Mouse (Mus musculus): ENCODE data around the gene Cd2.

GRCm38 (mm10) chr3:101274794-101275193 lies 12.9 kb downstream of the Cd2 start:
- TF ChIP-seq POLR2A (IDR thresholded peaks at IDR 0.05; ENCODE audit: control insufficient read depth in 1 of 2, insufficient read depth in 1 of 2, low read depth in 1 of 2, low read length in 2 of 2, poor library complexity in 1 of 2) (no peak), JUND (IDR thresholded peaks at IDR 0.05; ENCODE audit: low read depth, low read length) (no peak), CTCF (IDR thresholded peaks at IDR 0.05 in 2 of 3, conservative IDR thresholded peaks at IDR 0.05 in 1 of 3; ENCODE audit: control insufficient read depth in 1 of 3, insufficient read depth in 1 of 3, low read depth in 2 of 3, low read length in 3 of 3, poor library complexity in 1 of 3, severe bottlenecking in 1 of 3) (no peak)

All from MEL (cell line).